Mouse (Mus musculus) left cerebral cortex, postnatal 25 days (tissue): ENCODE measurements at regions not wholly inside any gene's neighbourhood (a gene's known extent, or its start where the extent isn't known, plus 50 kb on each side); places are given as distances from the start of the nearest gene placed in this dataset.

Experiments
- DNase-seq, 2 experiments: peaks; one replicate each; pipeline ENCODE4 v3.0.0; 2022; ENCODE audit warnings: low spot score in 2 of 2, mixed read lengths in 1 of 2
- intact Hi-C: fragments of 180-260 bp; cut with DNase I; formaldehyde crosslinking; loops from one replicate; pipeline ENCODE4 v1.15.1; 2025

DNA sequence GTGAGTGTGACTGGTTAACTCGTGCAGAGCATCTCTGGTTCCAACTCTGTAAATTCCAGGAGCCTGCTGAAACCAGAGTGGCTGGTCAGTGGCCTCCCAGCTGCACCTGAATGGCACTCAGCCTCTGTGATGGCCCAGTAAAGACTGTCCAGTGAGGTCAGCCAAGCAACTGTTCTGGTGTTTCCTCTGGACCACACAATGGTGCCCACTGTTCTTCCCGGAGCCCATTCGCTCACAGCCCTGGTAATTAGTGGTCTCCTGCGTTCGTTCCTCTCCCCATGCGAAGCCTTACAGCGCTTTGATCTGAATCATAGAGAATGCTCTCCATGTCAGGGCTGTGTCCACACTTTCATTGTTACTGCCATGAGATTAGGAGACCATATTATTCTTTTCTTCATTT, 75.5 kb downstream of the Enkur start:
- intact Hi-C loops, result no loop called here
- no peak for DNase-seq

DNA sequence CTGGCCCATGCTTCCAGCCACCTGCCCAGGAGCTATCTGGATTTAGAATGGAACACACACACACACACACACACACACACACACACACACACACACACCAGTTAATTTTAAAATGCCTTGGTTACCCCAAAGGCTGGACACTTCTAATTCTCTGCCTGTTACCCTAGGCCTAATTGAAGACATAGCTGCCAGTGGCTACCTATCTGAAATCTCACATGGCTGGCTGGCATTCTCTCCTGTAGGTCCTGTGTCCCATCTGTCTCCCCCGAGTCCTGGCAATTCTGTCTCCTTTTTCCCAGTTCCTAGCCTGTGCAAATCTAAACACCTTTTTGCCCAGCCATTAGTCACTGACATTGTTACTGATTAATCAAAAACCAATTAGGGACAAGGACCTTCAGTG, 78.6 kb downstream of the Enkur start:
- no peak for DNase-seq
- intact Hi-C loops, result no loop called here

DNA sequence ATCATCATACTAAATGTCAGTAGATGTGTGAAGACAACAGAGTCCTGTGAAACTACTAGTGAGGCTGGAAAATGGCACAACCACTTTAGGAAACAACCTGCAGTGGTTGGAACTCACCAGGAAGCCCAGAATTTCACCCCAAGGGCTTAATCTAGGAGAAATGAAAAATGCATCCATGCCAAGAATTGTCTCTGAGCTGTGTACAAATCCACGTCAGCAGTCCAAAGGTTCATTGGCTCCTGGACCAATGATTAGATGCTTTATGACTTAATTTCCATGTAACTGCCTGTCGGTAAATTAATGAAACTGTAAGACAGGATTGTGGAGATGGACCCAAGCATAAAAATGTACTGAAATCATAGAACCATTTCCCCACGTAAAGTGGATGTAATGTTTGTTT, 82.7 kb downstream of the Enkur start:
- intact Hi-C loops, result no loop called here

GRCm38 (mm10) chr2:21121663-21122062, 83.5 kb downstream of the Enkur start:
- intact Hi-C loops, result no loop called here
- no peak for DNase-seq

More for the DNA sequence above, 82.7 kb downstream of the Enkur start:
- DNase-seq, result no peak

GRCm38 (mm10) chr2:21116817-21117216, 88.3 kb downstream of the Enkur start:
- DNase-seq, result peak; percentile 5 to 58
- intact Hi-C loops, result no loop called here

DNA sequence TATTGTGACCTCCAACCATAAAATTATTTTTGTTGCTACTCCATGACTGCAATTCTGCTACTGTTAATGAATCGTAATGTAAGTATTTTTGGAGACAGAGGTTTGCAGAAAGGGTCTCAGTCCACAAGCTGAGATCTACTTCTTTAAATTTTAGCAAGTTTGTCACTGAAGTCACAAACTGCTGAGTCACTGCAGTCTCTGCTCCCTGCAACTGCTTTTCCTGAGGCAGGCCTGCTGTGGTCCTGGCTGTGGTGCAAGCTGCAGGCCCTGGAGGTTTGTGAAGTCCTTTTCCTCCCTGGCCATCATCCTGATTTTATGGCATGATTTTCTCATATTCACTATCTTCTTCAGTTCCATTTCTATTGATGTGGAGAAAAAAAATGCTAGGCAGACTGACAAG, 93.6 kb downstream of the Enkur start:
- DNase-seq, result no peak
- intact Hi-C loops, result no loop called here

DNA sequence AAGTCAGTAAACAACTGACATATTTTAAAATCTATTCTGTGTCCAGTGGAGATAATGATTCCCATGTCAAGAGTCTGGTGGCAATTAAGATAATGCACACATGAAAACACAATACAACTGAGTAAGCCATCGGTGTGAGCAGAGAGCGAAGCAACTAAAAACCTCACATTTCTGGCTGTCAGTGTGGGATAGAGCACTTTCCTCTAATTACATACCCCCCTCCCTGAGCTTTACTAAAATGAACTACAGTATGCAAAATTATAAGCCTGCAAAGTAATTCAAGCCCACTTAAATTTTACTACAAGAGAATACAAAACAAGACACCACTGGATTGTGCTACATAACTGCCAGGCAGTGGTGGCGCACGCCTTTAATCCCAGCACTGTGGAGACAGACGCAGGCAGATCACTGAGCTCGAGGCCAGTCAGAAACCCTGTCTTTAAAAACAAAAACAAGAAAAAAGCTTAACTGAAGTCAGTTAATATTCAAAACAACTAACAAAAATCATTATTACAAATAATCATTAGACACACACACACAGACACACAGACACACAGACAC, 104.8 kb downstream of the Enkur start:
- intact Hi-C loops, result loop anchor here (5.0 kb wide), 1 partner anchor 133 kb away; the partner anchor contains the start of gene Arhgap21
- no peak for DNase-seq

DNA sequence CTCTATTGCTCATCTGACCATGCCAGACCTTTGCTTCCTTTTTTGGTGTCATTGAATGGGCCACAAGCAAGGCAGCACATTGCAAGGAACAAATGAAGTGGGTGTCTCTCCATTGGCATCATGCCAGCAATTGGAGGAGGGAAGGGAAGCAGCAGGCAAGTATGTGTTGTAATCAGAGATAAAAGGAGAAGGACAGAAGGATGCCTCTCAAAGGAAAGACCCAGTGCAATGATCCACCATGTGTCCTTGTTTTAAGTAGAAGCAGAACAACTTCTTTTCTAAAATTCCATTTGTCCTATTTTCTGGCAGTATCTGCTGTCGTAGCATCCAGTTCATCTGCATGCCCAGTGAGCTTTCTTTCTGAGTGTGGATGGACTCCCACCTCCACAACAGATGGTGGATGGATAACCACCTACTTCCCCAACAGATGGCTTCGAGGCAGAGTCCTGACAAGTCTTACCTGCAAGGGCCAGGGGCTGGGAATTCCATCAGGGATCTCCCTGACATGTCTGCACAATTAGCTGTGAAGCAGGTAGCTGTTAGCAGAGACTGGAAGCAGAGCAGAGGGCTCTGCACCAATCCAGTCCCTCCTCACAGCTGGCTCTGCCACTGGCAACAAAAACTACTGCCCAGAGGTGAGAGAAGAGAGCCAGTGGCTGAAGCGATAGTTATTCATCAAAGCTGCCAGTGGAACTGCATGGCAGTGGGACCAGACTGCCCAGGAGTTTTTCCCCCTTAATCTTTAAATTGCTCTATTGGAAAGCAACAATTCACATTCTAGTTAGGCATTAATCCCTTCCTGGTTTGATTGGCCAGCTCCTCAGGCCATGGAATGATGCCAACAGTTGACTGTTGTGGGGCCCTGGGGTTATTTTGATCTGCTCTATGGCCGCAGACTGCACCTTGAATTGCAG, 113.8 kb downstream of the Enkur start:
- intact Hi-C loops, result loop anchor here (1.0 to 2.0 kb wide), 3 partner anchors 37 to 118 kb away; no protein-coding TSS in a partner anchor
- peak; percentile 42 to 81 for DNase-seq

DNA sequence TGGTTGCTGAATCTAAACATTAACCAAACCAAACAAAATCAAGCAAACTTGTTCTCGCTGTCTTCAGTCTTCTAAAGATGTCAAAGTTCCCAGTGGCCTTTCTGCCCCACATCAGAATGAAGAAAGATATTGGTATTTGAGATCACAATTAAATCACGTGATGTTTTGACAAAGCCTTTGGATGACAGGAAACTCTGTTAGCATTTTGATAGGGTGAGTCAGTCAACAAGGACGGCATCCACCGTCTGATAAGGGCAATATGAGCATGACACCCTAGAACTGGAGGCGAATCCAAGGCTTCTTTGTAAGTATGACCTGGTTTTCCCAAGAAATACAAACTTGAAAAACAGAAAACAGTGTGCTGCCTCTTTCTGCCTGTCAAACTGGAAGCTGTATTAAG, 116.8 kb upstream of the Arhgap21 start:
- intact Hi-C loops, result no loop called here
- DNase-seq, result no peak

DNA sequence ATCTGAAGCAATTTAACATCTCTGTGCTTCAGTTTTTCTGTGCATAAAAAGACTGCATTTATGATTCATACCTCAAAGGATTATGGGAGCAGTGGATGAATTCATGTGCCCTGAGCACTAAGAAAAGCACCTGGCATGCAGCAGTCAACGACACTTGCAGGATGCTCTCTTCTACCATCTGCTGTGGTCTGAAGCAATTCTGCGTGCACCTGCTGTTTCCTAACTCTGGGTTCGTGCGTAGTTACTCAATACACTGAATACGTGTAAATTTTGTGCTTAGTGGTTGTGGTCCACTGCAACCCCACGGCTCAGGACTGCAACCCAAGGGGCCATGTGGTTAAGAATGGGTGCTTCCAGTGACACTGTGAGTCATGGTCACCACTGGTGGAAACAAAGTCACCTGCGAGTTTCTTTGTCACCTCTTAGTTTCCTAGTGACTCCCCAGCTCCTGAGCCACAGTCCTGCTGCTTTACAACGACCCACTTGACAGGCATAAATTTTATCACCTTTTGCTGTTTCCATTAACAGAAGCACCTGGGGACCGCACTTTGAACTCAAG, 98.7 kb upstream of the Arhgap21 start:
- intact Hi-C loops, result no loop called here
- DNase-seq, result peak in 1 of 2 experiments; percentile 39

GRCm38 (mm10) chr2:21060347-21060650, 91.6 kb upstream of the Arhgap21 start:
- intact Hi-C loops, result no loop called here
- DNase-seq, result peak in 1 of 2 experiments; percentile 47

DNA sequence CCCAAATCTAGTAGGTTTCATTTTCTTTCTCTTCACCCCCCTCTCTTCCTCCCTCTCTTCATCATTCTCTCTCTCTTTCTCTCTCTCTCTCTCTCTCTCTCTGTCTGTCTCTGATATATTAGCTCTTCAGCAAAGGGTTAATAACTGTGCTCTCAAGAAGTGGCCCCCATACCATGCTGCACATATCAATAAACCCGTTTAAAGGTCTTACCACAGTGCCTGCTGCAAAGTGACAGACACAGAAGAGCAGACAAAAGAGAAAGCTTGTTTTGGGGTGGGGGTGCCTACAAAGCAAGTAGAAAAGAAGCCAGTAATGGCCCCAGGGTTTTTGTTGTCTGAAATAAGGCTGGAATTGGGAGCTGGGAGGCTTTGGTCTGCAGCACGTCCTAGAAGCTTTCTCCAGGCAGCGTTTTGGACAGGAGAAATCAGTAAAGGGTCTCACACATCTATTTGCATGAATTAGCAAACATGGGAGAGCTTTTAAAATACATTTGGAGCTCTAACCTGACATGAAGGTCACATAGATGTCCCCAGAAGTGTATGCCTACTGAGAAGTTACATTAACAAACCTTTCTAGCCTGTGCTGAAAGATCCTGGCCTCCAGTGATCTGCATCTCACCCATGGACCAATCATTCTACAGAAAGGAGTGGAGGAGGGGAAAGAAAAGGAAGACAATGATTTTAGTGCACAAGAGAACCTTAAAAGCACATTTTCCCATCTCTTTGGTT, 91.1 kb upstream of the Arhgap21 start:
- intact Hi-C loops, result no loop called here
- DNase-seq, result no peak

DNA sequence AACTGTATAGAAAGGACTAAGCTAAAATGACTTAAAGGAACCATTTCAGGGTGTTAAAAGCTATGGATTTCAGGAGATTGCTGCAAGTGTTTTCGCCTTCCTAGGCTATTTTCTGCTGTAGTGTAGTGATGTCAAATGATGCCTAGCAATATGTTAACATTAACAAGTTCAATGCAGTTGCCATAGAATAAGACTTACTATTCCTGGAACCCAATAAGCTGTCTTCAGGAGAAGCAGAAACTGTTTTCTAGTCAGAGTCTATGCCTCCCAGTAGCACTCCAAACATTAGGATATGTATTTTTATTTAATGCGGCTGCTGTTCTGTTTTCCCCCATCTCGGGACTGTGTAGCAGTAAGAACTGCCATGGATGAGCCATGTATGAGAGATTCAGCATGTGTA, 90.3 kb upstream of the Arhgap21 start:
- intact Hi-C loops, result no loop called here
- peak in 1 of 2 experiments; percentile 41 for DNase-seq

GRCm38 (mm10) chr2:21056450-21057210, 87.9 kb upstream of the Arhgap21 start:
- intact Hi-C loops, result no loop called here

GRCm38 (mm10) chr2:21055416-21055815, 86.7 kb upstream of the Arhgap21 start:
- no peak for DNase-seq
- intact Hi-C loops, result loop anchor here (2.0 kb wide), 2 partner anchors 35 to 133 kb away; no protein-coding TSS in a partner anchor

More at GRCm38 (mm10) chr2:21056450-21057210, 87.9 kb upstream of the Arhgap21 start:
- DNase-seq, result no peak

- intact Hi-C loops, result loop anchor here (1.0 to 5.0 kb wide), 4 partner anchors 36 to 152 kb away; no protein-coding TSS in a partner anchor
- DNase-seq, result peak in 1 of 2 experiments; percentile 78
Measured at GRCm38 (mm10) chr2:21054325-21055082, 85.8 kb upstream of the Arhgap21 start.

GRCm38 (mm10) chr2:21053596-21053995, 84.9 kb upstream of the Arhgap21 start:
- peak; percentile 52 to 92 for DNase-seq
- intact Hi-C loops, result loop anchor here (1.0 to 5.0 kb wide), 3 partner anchors 16 to 151 kb away; no protein-coding TSS in a partner anchor

DNA sequence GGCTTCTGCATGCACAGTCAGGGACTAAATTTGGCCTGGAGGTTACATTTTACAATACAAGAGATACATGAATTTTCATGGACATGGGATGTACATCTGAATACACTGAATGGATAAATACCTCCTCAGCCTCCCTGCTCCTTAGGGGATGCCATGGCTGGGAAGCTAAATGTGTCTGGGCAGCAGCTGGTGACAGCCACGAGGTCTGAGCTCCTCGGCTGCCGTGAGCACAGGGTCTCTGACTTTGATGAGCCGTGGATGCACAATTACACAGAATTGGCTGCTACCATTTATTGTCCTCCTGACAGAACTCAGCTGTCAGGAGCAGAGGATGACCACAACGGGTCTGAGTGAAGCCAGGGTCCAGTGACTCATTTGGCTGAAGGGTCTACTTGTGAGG, 80.3 kb upstream of the Arhgap21 start:
- intact Hi-C loops, result no loop called here
- no peak for DNase-seq
